Mouse (Mus musculus) T-cell, adult 2 months (primary cell): ENCODE measurements at regions not wholly inside any gene's neighbourhood (a gene's known extent, or its start where the extent isn't known, plus 50 kb on each side); places are given as distances from the start of the nearest gene placed in this dataset.

Source experiments
- DNase-seq: peaks from one replicate; pipeline ENCODE4 v3.0.0; 2022; ENCODE audit warnings: low spot score

DNA sequence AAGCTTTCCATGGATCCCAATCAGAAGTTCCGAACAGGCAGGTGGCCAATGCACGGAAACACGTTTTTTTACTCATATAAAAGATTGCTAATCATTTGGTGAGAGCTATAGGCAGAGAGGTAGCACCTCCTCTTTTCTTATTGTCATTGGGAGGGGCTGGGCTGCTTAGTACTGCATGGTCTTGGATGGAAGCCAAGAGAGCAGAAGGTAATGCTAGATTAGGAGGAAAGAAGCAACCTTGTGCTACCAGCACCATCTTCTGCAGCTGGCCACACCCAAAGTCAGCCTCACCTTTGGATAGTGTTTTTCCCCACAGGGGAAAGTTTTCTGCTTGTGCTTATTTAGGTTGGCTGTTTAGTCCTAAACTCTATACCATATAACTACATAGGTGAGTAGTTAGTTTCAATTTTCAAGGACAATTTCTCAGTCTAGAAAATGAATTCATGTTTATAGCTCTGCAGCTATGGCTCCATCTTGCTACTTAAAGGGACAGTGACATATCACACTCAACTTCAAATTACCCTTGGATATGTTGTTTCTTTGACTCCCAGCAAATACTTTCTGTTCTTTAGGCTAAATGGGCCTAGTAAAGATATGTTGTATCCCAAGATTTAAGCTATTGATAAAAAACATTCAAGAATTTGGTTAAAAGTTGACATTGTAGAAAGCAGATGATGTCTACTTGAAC is 66.6 kb upstream of the Lcorl start:
- DNase-seq: no peak
